Mouse (Mus musculus) embryo, embryonic 9.5 days (tissue): ENCODE data around the gene Ice1.

Experiments
- DNase-seq: peaks from one replicate; pipeline ENCODE4 v3.0.0-alpha.2; 2017; ENCODE audit errors: extremely low spot score

Gene Ice1

GRCm38 (mm10) chr13:70574216-70574615 lies 63.2 kb downstream of the Ice1 start:
- no peak for DNase-seq

- DNase-seq: no peak
Observed at GRCm38 (mm10) chr13:70567889-70568288, 69.5 kb downstream of the Ice1 start.

DNA sequence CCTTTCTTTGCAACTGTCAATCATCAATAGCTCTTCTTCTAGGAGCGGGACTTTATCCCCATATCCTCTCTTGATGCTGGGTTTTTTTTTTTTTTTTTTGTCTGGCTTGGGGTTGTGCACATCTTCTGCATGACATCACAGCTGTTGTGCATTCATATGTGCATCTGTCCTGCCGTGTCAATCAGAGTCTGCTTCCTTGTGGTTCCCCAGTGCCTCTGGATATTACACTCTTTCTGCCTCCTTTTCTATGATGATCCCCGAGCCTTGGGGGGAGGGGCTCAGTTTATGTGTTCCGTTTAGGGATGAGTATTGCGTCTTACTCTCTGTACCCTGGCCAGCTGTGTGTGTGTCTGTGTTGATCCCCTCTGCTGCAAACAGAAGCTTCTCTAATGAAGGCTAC lies 84.0 kb downstream of the Ice1 start:
- no peak for DNase-seq

DNA sequence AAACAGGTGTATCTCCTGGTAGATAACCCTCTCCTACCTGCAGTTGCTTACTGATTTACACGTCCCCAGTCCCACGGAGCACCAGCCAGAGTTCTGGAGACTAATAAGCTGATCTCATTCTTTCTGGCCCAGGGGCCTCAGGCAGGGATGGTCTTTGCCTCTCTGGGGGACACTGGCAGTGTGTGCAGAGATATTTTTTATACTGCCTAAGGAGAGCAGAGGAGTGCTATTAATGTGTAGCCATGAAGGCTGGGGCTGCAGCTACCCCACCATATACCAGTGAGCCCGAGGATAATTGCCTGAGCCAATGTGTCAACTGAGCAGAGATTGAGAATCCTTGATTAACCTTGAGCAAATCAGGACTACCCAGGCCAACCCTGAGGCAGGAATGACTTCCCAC lies 90.0 kb downstream of the Ice1 start:
- no peak for DNase-seq

GRCm38 (mm10) chr13:70545261-70545660 lies 92.2 kb downstream of the Ice1 start:
- DNase-seq: peak; percentile 47

- no peak for DNase-seq
Observed at GRCm38 (mm10) chr13:70539842-70540241, 97.6 kb downstream of the Ice1 start.

GRCm38 (mm10) chr13:70533412-70533811 lies 104.0 kb downstream of the Ice1 start:
- DNase-seq: no peak

DNA sequence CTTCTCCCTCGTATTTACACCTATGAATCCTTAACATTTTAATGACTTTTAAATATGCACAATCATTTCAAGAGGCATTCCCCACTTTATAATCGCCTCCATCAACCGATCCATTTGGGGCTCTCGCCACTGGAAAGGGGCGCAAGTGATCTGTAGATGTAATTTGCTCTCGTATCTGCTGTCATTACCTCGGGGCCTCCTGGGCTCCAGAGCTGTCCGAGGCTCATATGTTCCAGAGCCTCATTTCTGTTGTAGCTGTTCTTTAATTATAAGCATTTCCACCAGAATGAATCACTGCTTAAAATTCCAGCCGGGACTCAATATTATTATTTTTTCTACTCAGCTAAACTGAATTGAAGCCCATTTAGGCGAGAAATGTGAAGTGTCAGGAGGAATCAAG lies 104.7 kb downstream of the Ice1 start:
- no peak for DNase-seq

DNA sequence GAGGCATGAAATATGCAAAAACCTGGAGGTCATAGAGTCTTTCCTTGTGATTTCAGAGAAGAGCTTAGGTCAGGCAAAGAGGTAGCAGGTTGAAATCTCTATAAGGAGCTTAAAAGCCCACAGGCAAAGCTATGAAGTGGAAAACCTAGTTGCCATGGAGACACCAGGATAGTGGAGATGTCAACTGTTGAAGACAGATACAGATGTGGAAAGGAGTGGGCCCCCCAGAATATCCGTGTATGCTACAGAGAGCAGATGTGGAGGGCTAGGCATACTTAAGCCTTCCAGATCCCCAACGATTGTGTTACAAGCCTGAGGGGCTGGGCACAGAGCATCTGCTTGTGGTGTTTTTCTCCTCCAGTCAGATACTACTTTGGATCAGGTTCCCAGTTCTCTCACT lies 119.8 kb downstream of the Ice1 start:
- DNase-seq: no peak

DNA sequence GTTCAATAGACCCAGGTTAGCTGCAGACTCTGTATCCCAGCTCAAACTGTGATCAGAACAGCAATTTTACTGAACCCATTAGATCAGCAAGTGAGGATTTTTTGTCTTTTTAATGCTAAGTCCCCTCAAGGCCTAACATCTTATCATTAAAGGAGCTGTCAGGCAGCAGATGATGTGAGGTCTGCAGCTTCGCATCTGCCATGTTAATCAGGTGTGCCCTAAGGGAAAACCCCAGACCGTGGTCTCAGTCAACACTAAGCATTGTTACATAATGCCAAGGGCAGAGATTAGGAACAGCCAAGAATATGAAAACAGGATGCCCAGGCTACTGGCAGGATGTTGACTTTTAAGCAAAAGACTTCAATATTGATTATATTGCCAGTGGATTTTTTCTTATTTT lies 122.4 kb downstream of the Ice1 start:
- DNase-seq: no peak

DNA sequence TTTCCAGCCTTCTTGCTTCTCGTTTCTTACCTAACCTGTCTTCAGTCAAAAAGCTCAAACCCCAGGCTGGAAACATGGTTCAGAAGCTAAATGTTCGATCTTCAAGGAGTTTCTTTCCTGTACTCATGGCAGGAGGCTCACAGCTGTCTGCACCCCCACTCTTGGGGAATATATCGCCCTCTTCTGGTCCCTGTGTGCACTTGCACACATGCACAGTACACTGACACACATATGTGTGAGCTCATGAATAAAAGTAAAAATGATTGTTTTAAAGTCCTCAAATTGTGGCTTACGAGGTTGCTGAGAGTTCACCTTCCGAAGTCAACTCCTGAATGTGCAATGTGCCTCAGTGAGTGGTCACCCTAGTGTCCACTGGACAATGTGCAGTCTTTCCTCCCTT lies 127.2 kb downstream of the Ice1 start:
- DNase-seq: no peak

DNA sequence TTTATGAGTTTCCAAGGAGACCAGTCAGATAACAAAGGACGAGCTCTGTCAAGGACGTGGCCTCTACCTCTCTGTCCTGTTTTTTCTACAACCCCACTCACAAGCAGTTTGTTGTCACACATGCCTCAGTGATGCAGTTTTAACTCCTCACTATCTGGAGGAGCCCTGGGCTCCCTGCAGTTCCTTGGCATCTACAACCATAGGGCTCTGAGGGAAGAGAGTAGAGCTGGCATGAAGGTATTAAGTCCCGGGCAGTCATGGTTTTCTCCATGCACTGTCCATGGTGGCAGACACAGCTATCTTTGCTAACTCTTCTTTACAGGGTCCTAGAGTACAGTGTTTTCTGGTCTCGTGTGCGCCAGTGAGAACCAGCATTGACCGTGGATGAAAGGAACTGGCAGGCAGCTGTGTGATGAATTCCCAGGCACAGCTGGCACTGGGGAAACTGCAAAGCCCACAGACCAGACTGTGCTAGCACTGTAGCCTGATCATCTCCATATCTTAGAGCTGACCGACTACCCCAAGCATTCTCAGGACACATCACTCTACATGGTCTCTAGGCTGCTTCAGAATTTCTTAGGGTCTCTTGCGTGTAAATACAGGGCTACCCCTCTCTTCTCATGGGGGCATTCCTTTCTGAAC lies 127.9 kb downstream of the Ice1 start:
- no peak for DNase-seq

GRCm38 (mm10) chr13:70508708-70509374 lies 128.6 kb downstream of the Ice1 start:
- DNase-seq: no peak
